Mouse (Mus musculus) forebrain, postnatal 0 days (tissue): ENCODE results near the gene Frmd4a. TPM values are rescaled to one million over a fixed set of nuclear protein-coding genes. Genes with fewer than 3 reads are reported as not detected.
A peak's percentile ranks its signal among the peaks of the same experiment; 100 is the strongest.

Source experiments
- ATAC-seq: fragments of 200-750 bp; cut with Nextera tagmentation; 2 replicates; pipeline ENCODE4 v1.8.0; 2017; ENCODE audit warnings: mild to moderate bottlenecking, moderate library complexity
- DNase-seq: peaks from one replicate; pipeline ENCODE4 v3.0.0-alpha.2; 2015
- H3K27ac ChIP-seq: fragments of 300-500 bp; sonication (generic); 2 replicates; pipeline ENCODE4 v1.5.1; 2014; ENCODE audit warnings: low read depth, mild to moderate bottlenecking, antibody characterized with exemption, low read length, moderate library complexity, mixed read lengths
- H3K27me3 ChIP-seq: fragments of 300-500 bp; sonication (generic); 2 replicates; pipeline ENCODE4 v1.6.1; 2014; ENCODE audit warnings: mild to moderate bottlenecking, low read length, mixed read lengths; ENCODE audit not compliant: insufficient read depth
- H3K36me3 ChIP-seq: fragments of 300-500 bp; sonication (generic); 2 replicates; pipeline ENCODE4 v1.6.1; 2014; ENCODE audit warnings: mild to moderate bottlenecking, moderate library complexity; ENCODE audit not compliant: insufficient read depth
- H3K4me1 ChIP-seq: fragments of 300-500 bp; sonication (generic); 2 replicates; pipeline ENCODE4 v1.6.1; 2014; ENCODE audit warnings: antibody characterized with exemption; ENCODE audit not compliant: insufficient read depth
- H3K4me2 ChIP-seq: fragments of 300-500 bp; sonication (generic); 2 replicates; pipeline ENCODE4 v1.6.1; 2014; ENCODE audit warnings: low read depth, mild to moderate bottlenecking, moderate library complexity
- H3K4me3 ChIP-seq: fragments of 300-500 bp; sonication (generic); 2 replicates; pipeline ENCODE4 v1.5.1; 2014; ENCODE audit warnings: low read depth, low read length, mixed read lengths
- H3K9ac ChIP-seq: fragments of 300-500 bp; sonication (generic); 2 replicates; pipeline ENCODE4 v1.6.1; 2014; ENCODE audit warnings: mild to moderate bottlenecking
- H3K9me3 ChIP-seq: fragments of 300-500 bp; sonication (generic); 2 replicates; pipeline ENCODE4 v1.6.1; 2016; ENCODE audit warnings: low read length
- CTCF ChIP-seq: sonication (generic); IDR thresholded peaks from 2 replicates; pipeline ENCODE4 v1.5.1; 2016; ENCODE audit warnings: antibody characterized with exemption, control low read depth, low read depth
- WGBS: fragments of 180-500 bp; shearing (Covaris S2); extraction: QIAGEN DNeasy Blood & Tissue Kit; methylation state at CpG from one replicate; pipeline ENCODE4 v1.1.7; 2014; 5-methylcytosine and 5-hydroxymethylcytosine counted together
- polyA plus RNA-seq: library from polyadenylated mRNA; unstranded; fragments of >200 nt; fragmentation: Nextera tagmentation; extraction: Ambion mirVana; gene quantifications from 2 replicates; pipeline ENCODE4 v1.2.1, GENCODE M21; 2015
- total RNA-seq: library from RNA; depleted of rRNA; stranded (reverse); fragments of >200 nt; gene quantifications from 2 replicates; pipeline ENCODE4 v1.2.3, GENCODE M21; 2014

Frmd4a gene
- total and polyA plus RNA-seq, 2 experiments from 2014 or later, result 43.8 to 74.5 TPM

- Histone ChIP-seq H3K9ac (no peak overlapping the region), H3K27me3 (no peaks in the 10 kb centered on the region), H3K27ac (peak overlapping the region; percentile 36; the same call in 1 of the 2 replicates), H3K4me1 (peaks cover 5% of the 10 kb centered on the region; the same call in 1 of the 2 replicates), H3K36me3 (no peaks in the 10 kb centered on the region), H3K4me3 (no peak overlapping the region), H3K4me2 (no peak overlapping the region), H3K9me3 (no peaks in the 10 kb centered on the region)
- TF ChIP-seq CTCF, result no peak
- WGBS, result 80% methylated on average over 1 of the region's 1 CpGs
- ATAC-seq (no peak), DNase-seq (no peak)
These were observed 353.8 kb downstream of the Frmd4a start for GRCm38 (mm10) chr2:4371341-4371740.

- no peaks in the 10 kb centered on the region for H3K4me1 ChIP-seq
- no peak overlapping the region for H3K9ac ChIP-seq
- H3K36me3 ChIP-seq, result no peaks in the 10 kb centered on the region
- no peak for TF ChIP-seq CTCF
- H3K27ac ChIP-seq, result no peak overlapping the region
- H3K27me3 ChIP-seq, result no peaks in the 10 kb centered on the region
- no peak for DNase-seq
- no peak overlapping the region for H3K4me2 ChIP-seq
- no peak for ATAC-seq
- no peak overlapping the region for H3K4me3 ChIP-seq
- H3K9me3 ChIP-seq, result no peaks in the 10 kb centered on the region
- WGBS, result 93% methylated on average over 3 of the region's 3 CpGs
These were observed 361.3 kb downstream of the Frmd4a start for GRCm38 (mm10) chr2:4378844-4379243.

- no peak for ATAC-seq
- no peak for TF ChIP-seq CTCF
- no peaks in the 10 kb centered on the region for H3K9me3 ChIP-seq
- no peaks in the 10 kb centered on the region for H3K36me3 ChIP-seq
- no peak overlapping the region for H3K4me2 ChIP-seq
- no peak overlapping the region for H3K4me3 ChIP-seq
- H3K4me1 ChIP-seq, result no peaks in the 10 kb centered on the region
- H3K9ac ChIP-seq, result no peak overlapping the region
- H3K27me3 ChIP-seq, result no peaks in the 10 kb centered on the region
- no peak overlapping the region for H3K27ac ChIP-seq
- no peak for DNase-seq
- 87% methylated on average over 6 of the region's 6 CpGs for WGBS
These were observed 362.9 kb downstream of the Frmd4a start for GRCm38 (mm10) chr2:4380435-4380834.

GRCm38 (mm10) chr2:4380926-4381325, 363.4 kb downstream of the Frmd4a start:
- Histone ChIP-seq H3K4me2 (no peak overlapping the region), H3K4me1 (no peaks in the 10 kb centered on the region), H3K4me3 (no peak overlapping the region), H3K27ac (no peak overlapping the region), H3K9me3 (no peaks in the 10 kb centered on the region), H3K27me3 (no peaks in the 10 kb centered on the region), H3K9ac (no peak overlapping the region), H3K36me3 (no peaks in the 10 kb centered on the region)
- DNase-seq (no peak), ATAC-seq (no peak)
- WGBS, result 87% methylated on average over 5 of the region's 5 CpGs
- no peak for TF ChIP-seq CTCF

- no peak for DNase-seq
- Histone ChIP-seq H3K9ac (no peak overlapping the region), H3K27ac (no peak overlapping the region), H3K4me2 (no peak overlapping the region), H3K9me3 (no peaks in the 10 kb centered on the region), H3K4me3 (no peak overlapping the region), H3K27me3 (no peaks in the 10 kb centered on the region), H3K36me3 (no peaks in the 10 kb centered on the region), H3K4me1 (no peaks in the 10 kb centered on the region)
- no peak for ATAC-seq
- 17% methylated on average over 6 of the region's 6 CpGs for WGBS
- TF ChIP-seq CTCF, result no peak
These were observed 369.0 kb downstream of the Frmd4a start for GRCm38 (mm10) chr2:4386468-4386867.

GRCm38 (mm10) chr2:4389330-4389729, 371.8 kb downstream of the Frmd4a start:
- no peak for ATAC-seq
- no peak overlapping the region for H3K4me2 ChIP-seq
- WGBS, result 25% methylated on average over 6 of the region's 6 CpGs

GRCm38 (mm10) chr2:4391091-4391490, 373.6 kb downstream of the Frmd4a start:
- no peak for DNase-seq
- Histone ChIP-seq H3K9me3 (no peaks in the 10 kb centered on the region), H3K4me3 (no peak overlapping the region), H3K9ac (no peak overlapping the region), H3K27ac (no peak overlapping the region), H3K36me3 (no peaks in the 10 kb centered on the region), H3K4me1 (no peaks in the 10 kb centered on the region), H3K4me2 (no peak overlapping the region), H3K27me3 (no peaks in the 10 kb centered on the region)
- WGBS, result 88% methylated on average over 4 of the region's 4 CpGs
- TF ChIP-seq CTCF, result no peak
- ATAC-seq, result no peak

More at GRCm38 (mm10) chr2:4389330-4389729, 371.8 kb downstream of the Frmd4a start:
- Histone ChIP-seq H3K9me3 (no peaks in the 10 kb centered on the region), H3K27ac (no peak overlapping the region), H3K9ac (no peak overlapping the region), H3K4me3 (no peak overlapping the region), H3K4me1 (no peaks in the 10 kb centered on the region), H3K36me3 (no peaks in the 10 kb centered on the region), H3K27me3 (no peaks in the 10 kb centered on the region)
- no peak for TF ChIP-seq CTCF
- DNase-seq, result no peak

GRCm38 (mm10) chr2:4391678-4392085, 374.2 kb downstream of the Frmd4a start:
- no peak overlapping the region for H3K27ac ChIP-seq
- no peak for DNase-seq
- TF ChIP-seq CTCF, result no peak
- WGBS, result 42% methylated on average over 7 of the region's 7 CpGs
- ATAC-seq, result no peak
- H3K4me2 ChIP-seq, result no peak overlapping the region
- H3K9ac ChIP-seq, result no peak overlapping the region
- no peaks in the 10 kb centered on the region for H3K27me3 ChIP-seq
- H3K9me3 ChIP-seq, result no peaks in the 10 kb centered on the region
- H3K4me1 ChIP-seq, result no peaks in the 10 kb centered on the region
- no peaks in the 10 kb centered on the region for H3K36me3 ChIP-seq
- no peak overlapping the region for H3K4me3 ChIP-seq
